Mouse (Mus musculus) intestine, embryonic 16.5 days (tissue): ENCODE results near the gene Kif6. TPM values are rescaled to one million over a fixed set of nuclear protein-coding genes. Genes with fewer than 3 reads are reported as not detected.

ENCODE experiments used
- ATAC-seq: fragments of 200-750 bp; cut with Nextera tagmentation; 2 replicates; pipeline ENCODE4 v1.8.0; 2017; ENCODE audit warnings: moderate TSS enrichment, moderate library complexity
- H3K27ac ChIP-seq: fragments of 300-500 bp; sonication (generic); 2 replicates; pipeline ENCODE4 v1.5.1; 2014; ENCODE audit warnings: mild to moderate bottlenecking, low read length
- H3K27me3 ChIP-seq: fragments of 300-500 bp; sonication (generic); replicated peaks from 2 replicates; pipeline ENCODE4 v1.6.1; 2014; ENCODE audit warnings: low read length, control low read depth, mixed read lengths; ENCODE audit not compliant: control insufficient read depth, insufficient read depth
- H3K36me3 ChIP-seq: fragments of 300-500 bp; sonication (generic); 2 replicates; pipeline ENCODE4 v1.6.1; 2014; ENCODE audit warnings: low read length, control low read depth; ENCODE audit not compliant: control insufficient read depth, insufficient read depth
- H3K4me1 ChIP-seq: fragments of 300-500 bp; sonication (generic); 2 replicates; pipeline ENCODE4 v1.6.1; 2014; ENCODE audit warnings: low read length, control low read depth, mixed read lengths; ENCODE audit not compliant: control insufficient read depth, insufficient read depth
- H3K4me2 ChIP-seq: fragments of 300-500 bp; sonication (generic); 2 replicates; pipeline ENCODE4 v1.6.1; 2014; ENCODE audit warnings: low read depth, low read length, control low read depth
- H3K4me3 ChIP-seq: fragments of 300-500 bp; sonication (generic); 2 replicates; pipeline ENCODE4 v1.5.1; 2014; ENCODE audit warnings: mild to moderate bottlenecking, low read length
- H3K9ac ChIP-seq: fragments of 300-500 bp; sonication (generic); 2 replicates; pipeline ENCODE4 v1.6.1; 2014; ENCODE audit warnings: low read depth, low read length
- H3K9me3 ChIP-seq: fragments of 300-500 bp; sonication (generic); 2 replicates; pipeline ENCODE4 v1.6.1; 2016; ENCODE audit warnings: low read length, control low read depth; ENCODE audit not compliant: control insufficient read depth
- WGBS: fragments of 180-500 bp; shearing (Covaris S2); extraction: QIAGEN DNeasy Blood & Tissue Kit; methylation state at CpG from one replicate; pipeline ENCODE4 v1.1.7; 2014; 5-methylcytosine and 5-hydroxymethylcytosine counted together
- polyA plus RNA-seq: library from polyadenylated mRNA; unstranded; fragments of >200 nt; fragmentation: Nextera tagmentation; extraction: Ambion mirVana; gene quantifications from 2 replicates; pipeline ENCODE4 v1.2.1, GENCODE M21; 2015

Gene Kif6
- polyA plus RNA-seq, 1 experiment from 2014 or later: 1.1 TPM

DNA sequence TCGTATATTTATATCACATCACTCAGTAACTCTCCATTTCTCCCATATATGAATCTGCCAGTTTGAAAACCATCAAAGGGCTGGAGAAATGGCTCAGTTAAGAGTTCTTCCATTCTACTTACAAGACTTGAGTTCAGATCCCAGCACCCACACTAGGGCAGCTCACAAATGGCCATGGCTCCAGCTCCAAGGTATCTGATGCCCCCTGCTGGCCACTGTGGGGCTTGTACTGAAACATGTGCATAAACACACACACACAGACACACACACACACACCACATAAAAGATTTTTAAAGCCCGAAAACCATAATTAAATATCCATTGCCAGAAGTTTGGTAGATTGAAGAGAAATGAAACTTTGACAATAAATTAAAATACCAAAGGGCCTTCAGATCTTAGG, 111.3 kb downstream of the Kif6 start:
- H3K4me2 ChIP-seq: no peak overlapping the region
- H3K4me1 ChIP-seq: 0 out of 2 replicates have a peak, but pooled peaks cover 7% of the 10 kb centered on the region
- no peaks in the 10 kb centered on the region for H3K36me3 ChIP-seq
- no peaks in the 10 kb centered on the region for H3K9me3 ChIP-seq
- no peak overlapping the region for H3K9ac ChIP-seq
- ATAC-seq: no peak
- WGBS: 93% methylated on average over 2 of the region's 2 CpGs
- no peak overlapping the region for H3K4me3 ChIP-seq
- no peaks in the 10 kb centered on the region for H3K27me3 ChIP-seq
- H3K27ac ChIP-seq: no peak overlapping the region

DNA sequence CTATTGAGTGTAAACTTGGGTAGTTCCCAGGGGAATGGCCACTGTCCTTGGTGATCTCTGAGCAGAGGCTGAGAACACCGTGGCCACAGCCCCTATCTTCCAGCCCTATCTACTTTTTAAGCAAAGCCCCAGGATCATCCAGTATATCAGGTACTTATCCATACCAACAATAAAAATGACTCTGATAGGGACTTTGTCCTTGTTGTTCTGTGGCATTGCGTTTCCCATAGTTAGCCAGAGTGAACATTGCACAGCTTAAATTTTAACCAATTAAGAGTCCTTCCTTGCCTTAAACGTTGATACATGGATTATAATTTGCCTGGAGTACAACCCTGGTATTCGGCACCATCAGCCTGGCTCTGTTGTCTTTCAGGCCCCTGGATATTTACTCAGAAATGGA, 112.0 kb downstream of the Kif6 start:
- Histone ChIP-seq H3K9ac (no peak overlapping the region), H3K4me2 (no peak overlapping the region), H3K4me1 (0 out of 2 replicates have a peak, but pooled peaks cover 7% of the 10 kb centered on the region), H3K27me3 (no peaks in the 10 kb centered on the region), H3K4me3 (no peak overlapping the region), H3K9me3 (no peaks in the 10 kb centered on the region), H3K27ac (no peak overlapping the region), H3K36me3 (no peaks in the 10 kb centered on the region)
- ATAC-seq: no peak
- 51% methylated on average over 4 of the region's 4 CpGs for WGBS

DNA sequence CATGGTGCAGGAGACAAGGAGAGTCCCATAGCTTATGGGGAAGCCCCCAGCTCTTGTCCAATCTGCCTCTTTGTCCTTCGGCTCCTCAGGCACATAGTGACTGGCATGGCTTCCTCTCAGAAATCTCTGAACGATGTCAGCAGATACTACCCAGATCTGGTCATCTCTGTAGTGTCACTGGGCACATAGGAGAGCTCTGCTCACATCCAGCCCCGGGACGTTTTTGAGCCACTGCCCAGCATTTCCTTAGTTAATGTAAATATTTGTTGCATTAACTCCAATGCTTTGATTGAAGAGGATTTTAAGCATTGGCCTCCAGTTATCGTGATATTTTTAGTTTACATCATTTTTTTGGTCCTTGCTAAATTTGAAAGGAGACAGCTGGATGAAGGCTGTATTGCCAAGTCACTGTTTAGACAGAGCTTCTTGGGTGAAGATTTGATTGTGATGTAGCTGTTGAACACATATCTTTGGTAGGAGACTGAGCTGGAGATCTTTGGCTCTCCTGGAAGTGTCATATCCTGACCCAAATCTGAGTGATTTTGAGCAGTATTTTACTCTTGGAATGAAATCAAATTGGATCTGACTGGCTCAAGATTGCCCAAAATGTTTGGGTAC, 112.6 kb downstream of the Kif6 start:
- Histone ChIP-seq H3K36me3 (no peaks in the 10 kb centered on the region), H3K4me1 (0 out of 2 replicates have a peak, but pooled peaks cover 7% of the 10 kb centered on the region), H3K9ac (no peak overlapping the region), H3K27ac (no peak overlapping the region), H3K27me3 (no peaks in the 10 kb centered on the region), H3K9me3 (no peaks in the 10 kb centered on the region), H3K4me2 (no peak overlapping the region), H3K4me3 (no peak overlapping the region)
- no peak; the same call in 1 of the 2 replicates for ATAC-seq
- 42% methylated on average over 5 of the region's 5 CpGs for WGBS

DNA sequence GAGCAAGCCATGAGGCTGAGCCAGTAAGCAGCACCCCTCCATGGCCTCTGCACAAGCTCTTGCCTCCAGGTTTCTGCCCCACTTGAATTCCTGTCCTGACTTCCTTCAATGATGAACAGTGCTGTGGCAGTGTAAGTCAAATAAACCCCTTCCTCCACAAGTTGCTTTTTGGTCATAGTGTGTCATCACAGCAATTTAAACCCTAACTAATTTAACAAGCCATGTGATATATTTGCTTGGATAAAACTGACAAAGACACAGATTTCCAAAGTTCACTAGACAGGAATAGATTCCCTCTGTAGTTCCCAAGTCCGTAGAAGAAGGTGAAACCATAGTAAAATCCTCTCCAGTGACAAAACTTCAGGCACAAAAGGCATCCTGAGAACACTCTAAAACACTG, 114.9 kb downstream of the Kif6 start:
- Histone ChIP-seq H3K4me1 (0 out of 2 replicates have a peak, but pooled peaks cover 7% of the 10 kb centered on the region), H3K4me3 (no peak overlapping the region), H3K27ac (no peak overlapping the region), H3K4me2 (no peak overlapping the region), H3K27me3 (no peaks in the 10 kb centered on the region), H3K9ac (no peak overlapping the region), H3K36me3 (no peaks in the 10 kb centered on the region), H3K9me3 (no peaks in the 10 kb centered on the region)
- no peak for ATAC-seq
- WGBS: 79% methylated on average over 1 of the region's 1 CpGs

DNA sequence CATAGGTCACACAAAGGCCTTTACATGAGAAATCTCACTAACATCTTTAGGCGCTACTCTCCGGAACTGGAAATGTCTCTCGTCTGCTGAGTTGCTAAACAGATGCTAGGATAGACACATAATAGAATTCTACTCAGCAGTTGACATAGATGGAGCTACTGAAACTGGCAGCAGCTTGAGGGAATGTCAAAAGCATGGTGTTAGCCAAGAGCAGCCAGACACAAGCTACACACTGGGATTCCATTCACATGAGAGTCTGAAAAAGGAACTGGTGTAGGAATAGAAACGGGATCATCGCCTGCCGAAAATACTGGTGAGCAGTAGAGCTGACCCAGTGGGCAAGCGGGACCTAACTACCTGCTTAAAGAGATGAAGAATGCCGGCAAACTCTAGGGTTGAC, 117.8 kb downstream of the Kif6 start:
- H3K36me3 ChIP-seq: no peaks in the 10 kb centered on the region
- H3K4me2 ChIP-seq: no peak overlapping the region
- H3K4me3 ChIP-seq: no peak overlapping the region
- 91% methylated on average over 8 of the region's 8 CpGs for WGBS
- H3K4me1 ChIP-seq: no peaks in the 10 kb centered on the region
- H3K27ac ChIP-seq: no peak overlapping the region
- ATAC-seq: no peak
- no peak overlapping the region for H3K9ac ChIP-seq
- H3K9me3 ChIP-seq: peaks cover 4% of the 10 kb centered on the region; the same call in 1 of the 2 replicates
- H3K27me3 ChIP-seq: no peaks in the 10 kb centered on the region

DNA sequence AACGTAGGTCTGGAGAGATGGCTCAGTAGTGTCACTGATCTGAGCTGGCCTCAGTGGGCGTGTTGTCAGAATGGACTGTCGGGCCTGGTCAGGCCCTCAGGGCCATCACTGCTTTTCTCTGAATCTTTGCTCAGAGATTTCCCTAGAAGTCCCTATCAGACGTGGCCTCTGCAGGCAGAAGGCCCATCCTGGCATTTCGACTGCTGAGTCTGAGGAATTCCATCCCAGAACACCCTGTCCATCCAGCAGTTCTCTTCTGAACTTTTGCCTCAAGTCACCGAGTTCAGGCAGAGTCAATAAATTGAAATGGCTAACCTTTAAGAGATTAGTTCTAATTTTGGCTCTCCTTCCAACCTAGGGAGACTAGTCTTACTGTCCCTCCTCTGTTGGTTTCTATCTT, 119.1 kb downstream of the Kif6 start:
- Histone ChIP-seq H3K27me3 (no peaks in the 10 kb centered on the region), H3K4me1 (no peaks in the 10 kb centered on the region), H3K9ac (no peak overlapping the region), H3K27ac (no peak overlapping the region), H3K36me3 (no peaks in the 10 kb centered on the region), H3K4me3 (no peak overlapping the region), H3K4me2 (no peak overlapping the region), H3K9me3 (peaks cover 4% of the 10 kb centered on the region; the same call in 1 of the 2 replicates)
- WGBS: 83% methylated on average over 6 of the region's 6 CpGs
- no peak for ATAC-seq

DNA sequence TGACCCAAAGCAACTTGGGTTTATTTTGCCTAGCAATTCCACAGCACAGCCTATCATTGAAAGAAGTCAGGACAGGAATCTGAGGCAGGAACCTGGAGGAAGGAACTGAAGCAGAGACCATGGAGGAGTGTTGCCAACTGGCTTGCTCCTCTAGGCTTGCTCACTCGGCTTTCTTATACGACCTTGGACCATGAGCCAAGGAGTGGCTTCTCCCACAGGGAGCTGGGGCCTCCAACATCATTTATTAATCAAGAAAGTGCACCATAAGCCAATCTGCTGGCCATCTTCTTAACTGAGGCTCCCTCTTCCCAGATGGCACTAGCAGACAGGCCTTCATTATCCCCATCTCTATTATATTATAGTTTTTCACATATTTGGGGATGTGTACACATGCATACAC, 119.8 kb downstream of the Kif6 start:
- H3K36me3 ChIP-seq: no peaks in the 10 kb centered on the region
- no peaks in the 10 kb centered on the region for H3K27me3 ChIP-seq
- H3K4me1 ChIP-seq: no peaks in the 10 kb centered on the region
- WGBS: 87% methylated on average over 2 of the region's 2 CpGs
- H3K9me3 ChIP-seq: peaks cover 4% of the 10 kb centered on the region; the same call in 1 of the 2 replicates
- H3K4me3 ChIP-seq: no peak overlapping the region
- H3K27ac ChIP-seq: no peak overlapping the region
- ATAC-seq: no peak
- H3K4me2 ChIP-seq: no peak overlapping the region
- H3K9ac ChIP-seq: no peak overlapping the region

DNA sequence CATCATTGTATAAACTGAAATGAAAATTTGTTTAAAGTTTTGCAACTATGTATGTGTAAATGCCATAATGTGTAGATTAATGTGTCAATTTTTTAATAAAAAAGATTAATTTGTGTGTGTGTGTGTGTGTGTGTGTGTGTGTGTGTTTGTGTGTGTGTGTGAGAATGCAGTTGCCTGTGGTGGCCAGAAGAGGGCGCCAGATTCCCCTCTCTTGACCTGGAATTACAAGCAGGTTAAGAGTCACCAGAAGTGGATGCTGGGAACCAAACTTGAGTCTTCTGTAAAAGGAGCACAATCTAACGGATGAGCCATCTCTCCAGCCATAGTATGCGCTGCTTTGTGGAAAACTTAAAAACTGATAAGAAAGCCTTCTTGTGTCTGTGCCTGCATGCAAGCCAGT, 121.4 kb downstream of the Kif6 start:
- H3K4me3 ChIP-seq: no peak overlapping the region
- H3K27me3 ChIP-seq: no peaks in the 10 kb centered on the region
- no peak for ATAC-seq
- H3K9me3 ChIP-seq: peaks cover 4% of the 10 kb centered on the region; the same call in 1 of the 2 replicates
- H3K36me3 ChIP-seq: no peaks in the 10 kb centered on the region
- no peak overlapping the region for H3K4me2 ChIP-seq
- H3K27ac ChIP-seq: no peak overlapping the region
- 80% methylated on average over 3 of the region's 3 CpGs for WGBS
- no peaks in the 10 kb centered on the region for H3K4me1 ChIP-seq
- no peak overlapping the region for H3K9ac ChIP-seq

DNA sequence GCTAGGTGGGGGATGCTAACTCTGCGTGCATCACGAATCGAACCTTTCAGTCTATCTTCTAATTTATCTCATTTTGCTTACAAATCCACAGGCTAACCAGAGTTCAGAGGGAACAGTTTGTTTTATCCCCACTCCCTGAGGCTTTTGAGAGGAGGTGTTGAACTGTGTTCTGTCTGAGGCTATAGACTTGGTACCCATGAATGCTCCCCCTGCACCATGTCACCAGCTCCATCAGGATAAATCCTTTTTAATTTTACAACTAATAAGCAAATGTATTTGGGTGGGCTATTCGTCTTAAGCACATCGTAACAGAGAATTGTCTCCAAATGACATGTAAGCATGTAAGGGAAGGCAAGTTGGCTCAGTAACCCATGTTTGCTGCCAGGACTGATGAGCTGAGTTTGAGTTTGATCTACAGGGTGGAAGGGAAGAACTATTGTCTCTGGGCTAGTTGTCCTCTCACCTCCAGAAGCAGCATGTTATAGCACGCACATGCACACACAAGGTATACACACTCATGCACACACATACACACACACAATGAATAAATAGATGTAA, 122.4 kb downstream of the Kif6 start:
- 90% methylated on average over 6 of the region's 6 CpGs for WGBS
- H3K9me3 ChIP-seq: peaks cover 4% of the 10 kb centered on the region; the same call in 1 of the 2 replicates
- no peaks in the 10 kb centered on the region for H3K36me3 ChIP-seq
- no peak overlapping the region for H3K4me2 ChIP-seq
- H3K27ac ChIP-seq: no peak overlapping the region
- no peaks in the 10 kb centered on the region for H3K27me3 ChIP-seq
- H3K4me3 ChIP-seq: no peak overlapping the region
- ATAC-seq: no peak
- no peak overlapping the region for H3K9ac ChIP-seq
- H3K4me1 ChIP-seq: no peaks in the 10 kb centered on the region
